Mouse (Mus musculus) thymus, adult 2 months (tissue): ENCODE data around the gene D430042O09Rik.

Source experiments
- CTCF ChIP-seq: fragments of 200-500 bp; IDR thresholded peaks from 2 replicates; pipeline ENCODE4 v1.5.1; 2012; ENCODE audit warnings: mild to moderate bottlenecking, control low read depth, low read length, moderate library complexity, borderline replicate concordance; ENCODE audit not compliant: control insufficient read depth, poor library complexity, insufficient read depth; ENCODE audit errors: extremely low read depth
- POLR2A ChIP-seq: fragments of 200-500 bp; IDR thresholded peaks from 2 replicates; pipeline ENCODE4 v1.6.1; 2012; ENCODE audit warnings: mild to moderate bottlenecking, low read length, control low read depth, moderate library complexity; ENCODE audit not compliant: control insufficient read depth, poor library complexity, insufficient read depth; ENCODE audit errors: extremely low read depth

- no peak for TF ChIP-seq CTCF
- no peak for TF ChIP-seq POLR2A
These were observed 26.1 kb downstream of the D430042O09Rik start for GRCm38 (mm10) chr7:125733791-125734190.
